In the genomic region with DNA sequence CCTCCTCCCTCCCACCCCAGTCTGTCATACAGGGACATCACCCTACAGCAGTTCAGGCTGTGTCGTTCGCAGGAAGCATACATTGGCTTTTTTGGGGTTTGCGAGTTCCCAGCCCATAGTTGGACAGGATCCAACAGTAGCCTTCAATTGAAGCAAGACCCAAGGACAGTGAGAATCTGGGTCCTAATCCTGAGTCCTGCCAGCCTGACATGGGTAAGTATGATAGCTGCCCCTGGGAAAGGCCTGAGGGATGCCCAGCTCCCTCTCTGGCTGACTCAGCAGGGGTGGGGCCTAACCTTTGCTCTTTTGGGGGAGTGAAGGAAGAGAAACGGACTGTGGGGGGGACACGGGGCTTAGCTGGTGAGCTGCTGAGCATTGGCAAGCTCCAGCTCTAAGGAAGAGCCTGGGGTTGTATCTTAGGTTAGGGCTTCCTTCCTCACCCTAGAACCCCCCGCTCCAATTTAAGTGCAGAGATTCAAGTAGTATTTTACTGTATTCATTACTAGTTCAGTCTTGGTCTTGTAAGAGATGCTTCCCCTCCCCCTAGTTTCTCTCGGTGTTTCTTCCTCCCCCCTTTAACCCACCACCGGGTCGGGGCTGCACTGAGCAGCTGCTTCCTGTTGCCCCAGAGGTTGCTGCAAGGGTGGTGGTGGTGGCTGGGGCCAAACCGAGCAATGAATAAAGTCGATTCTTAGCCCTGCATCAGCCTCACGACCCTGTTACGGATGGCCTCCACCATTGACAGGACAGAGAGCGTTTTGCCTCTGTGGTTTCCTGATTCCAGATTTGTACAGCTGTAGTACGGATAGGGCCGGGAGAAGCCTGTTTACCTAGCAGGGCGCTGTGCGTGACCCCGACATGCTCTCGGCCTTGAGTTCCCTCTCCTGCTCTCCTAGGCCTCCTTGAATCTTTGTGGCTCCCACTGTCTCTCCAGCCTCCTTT, we compare ENCODE assay signal across 7 mouse cellular contexts. TPM values are rescaled to one million over a fixed set of nuclear protein-coding genes. Genes with fewer than 3 reads are reported as not detected.
DNase-seq lines count a peak whose midpoint lies in the region; ATAC-seq and TF ChIP-seq lines count a peak whose summit lies in the region.

Gene Baz2a, plus strand, starts transcription at position 14 of the 942 bp plus-strand sequence.

- no peak; the same call in 1 of the 2 replicates for TF ChIP-seq POLR2A in small intestine, adult 2 months (IDR thresholded peaks at IDR 0.05; ENCODE audit: low read depth, low read length)

- no peaks in the 10 kb centered on the region for H3K9me3 ChIP-seq in forebrain, postnatal 0 days (ENCODE audit: low read length)
- H3K9me3 ChIP-seq in hindbrain, embryonic 12.5 days (replicated peaks): no peaks in the 10 kb centered on the region

- H3K9ac ChIP-seq in forebrain, postnatal 0 days: peak within 1 kb of the TSS; percentile 81
- peak within 1 kb of the TSS; percentile 84 for H3K9ac ChIP-seq in hindbrain, embryonic 12.5 days

- peak within 1 kb of the TSS; percentile 83 for H3K27ac ChIP-seq in forebrain, postnatal 0 days (ENCODE audit: low read depth, low read length)
- peak within 1 kb of the TSS; percentile 93 for H3K27ac ChIP-seq in hindbrain, embryonic 12.5 days
- peak within 1 kb of the TSS; percentile 99 for H3K27ac ChIP-seq in small intestine, adult 2 months (ENCODE audit: insufficient read depth, low read depth, low read length)

- peak within 1 kb of the TSS; percentile 94 for H3K4me2 ChIP-seq in forebrain, postnatal 0 days (ENCODE audit: low read depth)
- H3K4me2 ChIP-seq in hindbrain, embryonic 12.5 days (replicated peaks): peak within 1 kb of the TSS; percentile 90

- no peak for TF ChIP-seq CTCF in forebrain, postnatal 0 days (IDR thresholded peaks at IDR 0.05; ENCODE audit: low read depth)
- TF ChIP-seq CTCF in small intestine, adult 2 months (IDR thresholded peaks at IDR 0.05; ENCODE audit: extremely low read depth, insufficient read length, insufficient replicate concordance, low read depth, low read length): no peak

- H3K27me3 ChIP-seq in forebrain, postnatal 0 days (ENCODE audit: insufficient read depth, low read length): no peaks in the 10 kb centered on the region
- no peaks in the 10 kb centered on the region for H3K27me3 ChIP-seq in hindbrain, embryonic 12.5 days
- H3K27me3 ChIP-seq in small intestine, adult 2 months (ENCODE audit: control insufficient read depth, insufficient read depth, low read length): no peaks in the 10 kb centered on the region

- H3K4me3 ChIP-seq in forebrain, postnatal 0 days (ENCODE audit: low read depth, low read length): peak within 1 kb of the TSS; percentile 88
- H3K4me3 ChIP-seq in hindbrain, embryonic 12.5 days: peak within 1 kb of the TSS; percentile 88
- peak within 1 kb of the TSS; percentile 89 for H3K4me3 ChIP-seq in small intestine, adult 2 months (ENCODE audit: low read depth, low read length)

- DNase-seq in NIH3T3 (ENCODE audit: low read depth): peak; percentile 81
- DNase-seq in c-Kit-positive CD71-positive TER-119-negative erythroid progenitor cells, embryonic 14.5 days (ENCODE audit: low read depth): peak; percentile 83
- peak; percentile 32 for DNase-seq in forebrain, postnatal 0 days
- DNase-seq in layer of hippocampus, postnatal 25 days (ENCODE audit: extremely low spot score in 1 of 2, low spot score in 1 of 2): no peak
- DNase-seq in lung, postnatal 4 days: peak; percentile 61 to 70

- peaks cover 10% of the 10 kb centered on the region for H3K4me1 ChIP-seq in forebrain, postnatal 0 days (ENCODE audit: insufficient read depth)
- peaks cover 38% of the 10 kb centered on the region for H3K4me1 ChIP-seq in hindbrain, embryonic 12.5 days
- H3K4me1 ChIP-seq in small intestine, adult 2 months (ENCODE audit: control insufficient read depth, insufficient read depth, insufficient read length, low read length): peaks cover 6% of the 10 kb centered on the region; the same call in 1 of the 2 replicates

- ATAC-seq in forebrain, postnatal 0 days: no peak
- peak; percentile 44 for ATAC-seq in hindbrain, embryonic 12.5 days (ENCODE audit: low FRiP score)

- 4% methylated on average over 20 of the region's 20 CpGs for WGBS in forebrain, postnatal 0 days
- WGBS in hindbrain, embryonic 12.5 days: 2% methylated on average over 20 of the region's 20 CpGs
- under 1% methylated on average over 20 of the region's 20 CpGs for WGBS in small intestine, adult 2 months

- peaks cover 38% of the 10 kb centered on the region for H3K36me3 ChIP-seq in forebrain, postnatal 0 days (ENCODE audit: insufficient read depth)
- peaks cover 35% of the 10 kb centered on the region for H3K36me3 ChIP-seq in hindbrain, embryonic 12.5 days
- peaks cover 29% of the 10 kb centered on the region for H3K36me3 ChIP-seq in small intestine, adult 2 months (ENCODE audit: control insufficient read depth, insufficient read depth, low read length)

RNA-seq across cellular contexts. Expression of gene Baz2a, which starts in this region (rescaled TPM):
- total RNA-seq in forebrain, postnatal 0 days (2014; rRNA removed): 9.3 and 10.0 TPM in 2 replicates
- polyA plus RNA-seq in forebrain, postnatal 0 days (2015; fragmentation: Nextera tagmentation; extraction: Ambion mirVana): 3.8 and 7.0 TPM in 2 replicates
- 12.8 and 15.4 TPM in 2 replicates for polyA plus RNA-seq in hindbrain, embryonic 12.5 days (2016; fragmentation: Nextera tagmentation; extraction: Ambion mirVana)
- total RNA-seq in layer of hippocampus, postnatal 25 days (2021): 10 to 100 TPM; 32.2 to 42.5 TPM
- polyA plus RNA-seq in small intestine, adult 2 months (2012; rRNA removed): 14.1 and 30.8 TPM in 2 replicates

Comparison
In these comparisons a context has a peak if more than half of its experiments do, and no peak if none do; other contexts are left out.
1. DNase-seq: peak in NIH3T3 (single experiment), c-Kit-positive CD71-positive TER-119-negative erythroid progenitor cells, embryonic 14.5 days (single experiment), forebrain, postnatal 0 days (single experiment) and lung, postnatal 4 days (2 of 2); none in layer of hippocampus, postnatal 25 days (0 of 2).
2. Peak in every context shown above with its lines, with median percentiles within 50 percentile points of each other: H3K27ac ChIP-seq and H3K4me3 ChIP-seq.